Mouse (Mus musculus) lung, postnatal 10 days (tissue): ENCODE data around the gene Lhx2.

Experiments
- DNase-seq: peaks from one replicate; pipeline ENCODE4 v3.0.0; 2021

The Lhx2 gene

GRCm38 (mm10) chr2:38417970-38418369 is 78.9 kb downstream of the Lhx2 start:
- DNase-seq, result peak; percentile 67
